8 mouse cellular contexts compared by ENCODE assay signal in genomic region chr5:74068714-74069321, GRCm38 (mm10). TPM values are rescaled to one million over a fixed set of nuclear protein-coding genes. Genes with fewer than 3 reads are reported as not detected.
A peak's percentile ranks its signal among the peaks of the same experiment; 100 is the strongest.
DNase-seq lines count a peak whose midpoint lies in the region; ATAC-seq and TF ChIP-seq lines count a peak whose summit lies in the region.

No protein-coding gene starts in this region.

- peak overlapping the region; percentile 81 for H3K4me3 ChIP-seq in embryonic facial prominence, embryonic 13.5 days
- H3K4me3 ChIP-seq in heart, embryonic 11.5 days (ENCODE audit: low read depth, low read length) = peak overlapping the region; percentile 93
- peak overlapping the region; percentile 88 for H3K4me3 ChIP-seq in liver, embryonic 13.5 days (replicated peaks)
- peak overlapping the region; percentile 43 for H3K4me3 ChIP-seq in myocyte
- H3K4me3 ChIP-seq in thymus, adult 2 months (ENCODE audit: control insufficient read depth, insufficient read depth, low read length) = peak overlapping the region; percentile 56

- peak overlapping the region; percentile 98 for H3K27ac ChIP-seq in embryonic facial prominence, embryonic 13.5 days
- H3K27ac ChIP-seq in heart, embryonic 11.5 days (ENCODE audit: low read depth, low read length) = peak overlapping the region; percentile 93
- peak overlapping the region; percentile 97; the same call in 1 of the 2 replicates for H3K27ac ChIP-seq in liver, embryonic 13.5 days
- no peak overlapping the region for H3K27ac ChIP-seq in thymus, adult 2 months (ENCODE audit: control insufficient read depth, insufficient read depth, low read length)

- H3K9ac ChIP-seq in embryonic facial prominence, embryonic 13.5 days = peak overlapping the region; percentile 96
- H3K9ac ChIP-seq in heart, embryonic 11.5 days (ENCODE audit: low read depth, low read length) = peak overlapping the region; percentile 94
- peak overlapping the region; percentile 96 for H3K9ac ChIP-seq in liver, embryonic 13.5 days

- peak; percentile 56 for DNase-seq in CD4-positive helper T cell, adult 2 months (ENCODE audit: low read depth, low spot score)
- peak; percentile 91 for DNase-seq in kidney, adult 9 months
- peak; percentile 50 for DNase-seq in liver, embryonic 13.5 days
- DNase-seq in thymus, adult 2 months = peak; percentile 49

- peak; percentile 70 for ATAC-seq in activated CD4-positive, CD25-positive, alpha-beta regulatory T cell, adult 4 months
- peak; percentile 53 for ATAC-seq in embryonic facial prominence, embryonic 13.5 days (ENCODE audit: insufficient number of reproducible peaks, insufficient read depth, low FRiP score, low TSS enrichment, low read depth)
- ATAC-seq in heart, embryonic 11.5 days (replicated peaks; ENCODE audit: insufficient number of reproducible peaks, low FRiP score, low TSS enrichment) = peak; percentile 27; the same call in 1 of the 2 replicates
- peak; percentile 19 for ATAC-seq in liver, embryonic 13.5 days (ENCODE audit: low read depth)

- no peaks in the 10 kb centered on the region for H3K27me3 ChIP-seq in embryonic facial prominence, embryonic 13.5 days
- no peaks in the 10 kb centered on the region for H3K27me3 ChIP-seq in heart, embryonic 11.5 days (ENCODE audit: control insufficient read depth, insufficient read depth, low read length)
- no peaks in the 10 kb centered on the region for H3K27me3 ChIP-seq in liver, embryonic 13.5 days
- no peaks in the 10 kb centered on the region for H3K27me3 ChIP-seq in myocyte (ENCODE audit: control insufficient read depth, insufficient read depth, insufficient read length)
- H3K27me3 ChIP-seq in thymus, adult 2 months (ENCODE audit: control insufficient read depth, insufficient read depth, low read length) = no peaks in the 10 kb centered on the region

- no peak for TF ChIP-seq CTCF in thymus, adult 2 months (IDR thresholded peaks at IDR 0.05; ENCODE audit: borderline replicate concordance, control insufficient read depth, extremely low read depth, insufficient read depth, low read length, poor library complexity)

- peak overlapping the region; percentile 98 for H3ac ChIP-seq in myocyte (ENCODE audit: control insufficient read depth, insufficient read length)

- no peaks in the 10 kb centered on the region for H3K36me3 ChIP-seq in embryonic facial prominence, embryonic 13.5 days
- no peaks in the 10 kb centered on the region for H3K36me3 ChIP-seq in heart, embryonic 11.5 days (ENCODE audit: control insufficient read depth, insufficient read depth, low read length)
- peaks cover under 1% of the 10 kb centered on the region; the same call in 1 of the 2 replicates for H3K36me3 ChIP-seq in liver, embryonic 13.5 days
- H3K36me3 ChIP-seq in myocyte (ENCODE audit: control insufficient read depth, insufficient read depth) = no peaks in the 10 kb centered on the region
- H3K36me3 ChIP-seq in thymus, adult 2 months (ENCODE audit: control insufficient read depth, insufficient read depth, low read length) = no peaks in the 10 kb centered on the region

- TF ChIP-seq POLR2A in myocyte (IDR thresholded peaks at IDR 0.05; ENCODE audit: insufficient read length, low read depth) = no peak
- TF ChIP-seq POLR2A in thymus, adult 2 months (IDR thresholded peaks at IDR 0.05; ENCODE audit: control insufficient read depth, extremely low read depth, insufficient read depth, low read length, poor library complexity) = no peak

- H3K79me2 ChIP-seq in myocyte (ENCODE audit: control insufficient read depth, insufficient read depth) = peaks cover 4% of the 10 kb centered on the region

- peak overlapping the region; percentile 79 for H3K4me2 ChIP-seq in embryonic facial prominence, embryonic 13.5 days
- peak overlapping the region; percentile 88 for H3K4me2 ChIP-seq in heart, embryonic 11.5 days
- peak overlapping the region; percentile 96 for H3K4me2 ChIP-seq in liver, embryonic 13.5 days
- H3K4me2 ChIP-seq in myocyte (ENCODE audit: low read depth) = peak overlapping the region; percentile 86

- peaks cover 51% of the 10 kb centered on the region for H3K4me1 ChIP-seq in embryonic facial prominence, embryonic 13.5 days
- H3K4me1 ChIP-seq in heart, embryonic 11.5 days (ENCODE audit: control insufficient read depth, insufficient read depth, low read length) = peaks cover 29% of the 10 kb centered on the region
- peaks cover 48% of the 10 kb centered on the region for H3K4me1 ChIP-seq in liver, embryonic 13.5 days (replicated peaks)
- H3K4me1 ChIP-seq in thymus, adult 2 months (replicated peaks; ENCODE audit: control insufficient read depth, insufficient read depth, low read length) = peaks cover 6% of the 10 kb centered on the region; the same call in 1 of the 2 replicates

- WGBS in embryonic facial prominence, embryonic 13.5 days = under 1% methylated on average over 18 of the region's 18 CpGs
- WGBS in heart, embryonic 11.5 days (ENCODE audit: insufficient replicate concordance) = 1% methylated on average over 18 of the region's 18 CpGs
- WGBS in liver, embryonic 13.5 days (ENCODE audit: insufficient replicate concordance) = 2% methylated on average over 18 of the region's 18 CpGs
- WGBS in thymus, adult 2 months = 1% methylated on average over 18 of the region's 18 CpGs

- H3K9me3 ChIP-seq in embryonic facial prominence, embryonic 13.5 days = no peaks in the 10 kb centered on the region
- H3K9me3 ChIP-seq in heart, embryonic 11.5 days (replicated peaks; ENCODE audit: control insufficient read depth, low read length) = no peaks in the 10 kb centered on the region
- H3K9me3 ChIP-seq in liver, embryonic 13.5 days (replicated peaks) = no peaks in the 10 kb centered on the region

TF ChIP-seq in myocyte, 11 proteins besides CTCF, POLR2A, EP300 and RAD21:
- TF ChIP-seq SRF (IDR thresholded peaks at IDR 0.05; ENCODE audit: control insufficient read depth, insufficient read length, low read depth) (peak; percentile 54), TCF3 (IDR thresholded peaks at IDR 0.05; ENCODE audit: insufficient read length, low read depth) (no peak)

RNA-seq across cellular contexts. Expression of gene Usp46, which starts 0.6 kb away (rescaled TPM):
- polyA plus RNA-seq in activated CD4-positive, CD25-positive, alpha-beta regulatory T cell, adult 4 months (2017; shearing (Covaris generic)) = 10 to 100 TPM in 1 of 2 experiments, 1 to 10 TPM in 1; 8.4 to 10.6 TPM
- polyA plus RNA-seq in embryonic facial prominence, embryonic 13.5 days (2015; fragmentation: Nextera tagmentation; extraction: Ambion mirVana) = 36.5 and 38.6 TPM in 2 replicates
- 36.8 and 41.5 TPM in 2 replicates for polyA plus RNA-seq in heart, embryonic 11.5 days (2014; fragmentation: Nextera tagmentation; extraction: Ambion mirVana)
- polyA plus RNA-seq in liver, embryonic 13.5 days (2015; fragmentation: Nextera tagmentation; extraction: Ambion mirVana) = 23.4 and 30.3 TPM in 2 replicates
- 6.1 TPM for polyA plus RNA-seq in myocyte (2012; fragmentation: generic; extraction: Trizol)
- 1.1 and 2.2 TPM in 2 replicates for polyA plus RNA-seq in thymus, adult 2 months (2012; rRNA removed)

Comparison
In these comparisons a context has a peak if more than half of its experiments do, and no peak if none do; other contexts are left out.
1. ATAC-seq: peak in every context shown above with its lines; median percentile 70 in activated CD4-positive, CD25-positive, alpha-beta regulatory T cell, adult 4 months; 53 in embryonic facial prominence, embryonic 13.5 days; 27 in heart, embryonic 11.5 days; 19 in liver, embryonic 13.5 days.
2. H3K4me3 ChIP-seq: peak in every context shown above with its lines; median percentile 93 in heart, embryonic 11.5 days; 88 in liver, embryonic 13.5 days; 81 in embryonic facial prominence, embryonic 13.5 days; 56 in thymus, adult 2 months; 43 in myocyte.